Mouse (Mus musculus): ENCODE data around the gene Pnrc1. TPM values are rescaled to one million over a fixed set of nuclear protein-coding genes. Genes with fewer than 3 reads are reported as not detected.

Gene Pnrc1
- total and polyA plus RNA-seq, 3 experiments = 7.6 to 14.4 TPM; not detected in 1

- TF ChIP-seq ZNF384 (IDR thresholded peaks at IDR 0.05; ENCODE audit: low read depth, low read length) (no peak), JUND (IDR thresholded peaks at IDR 0.05; ENCODE audit: low read depth, low read length) (no peak), ZC3H11A (IDR thresholded peaks at IDR 0.05; ENCODE audit: low read depth, low read length) (no peak), USF2 (IDR thresholded peaks at IDR 0.05; ENCODE audit: borderline replicate concordance in 1 of 2, insufficient read depth in 1 of 2, low read depth in 1 of 2, low read length in 2 of 2) (no peak), TBP (IDR thresholded peaks at IDR 0.05; ENCODE audit: low read depth, low read length) (no peak), NRF1 (IDR thresholded peaks at IDR 0.05; ENCODE audit: insufficient read depth, low read depth, low read length, poor library complexity, severe bottlenecking) (no peak), EP300 (IDR thresholded peaks at IDR 0.05; ENCODE audit: low read depth in 1 of 2, low read length in 2 of 2) (no peak), KAT2A (conservative IDR thresholded peaks at IDR 0.05; ENCODE audit: low read depth, low read length) (no peak), POLR2A (IDR thresholded peaks at IDR 0.05; ENCODE audit: control insufficient read depth in 1 of 2, insufficient read depth in 1 of 2, low read depth in 1 of 2, low read length in 2 of 2, poor library complexity in 1 of 2) (no peak), TAL1 (IDR thresholded peaks at IDR 0.05; ENCODE audit: low read length) (no peak), CHD1 (IDR thresholded peaks at IDR 0.05; ENCODE audit: low read depth, low read length) (no peak), POLR2AphosphoS5 (IDR thresholded peaks at IDR 0.05; ENCODE audit: borderline replicate concordance, low read depth, low read length) (no peak), ZKSCAN1 (IDR thresholded peaks at IDR 0.05; ENCODE audit: low read depth, low read length) (no peak), ETS1 (IDR thresholded peaks at IDR 0.05; ENCODE audit: low read depth, low read length) (no peak), GABPA (IDR thresholded peaks at IDR 0.05; ENCODE audit: low read depth, low read length) (no peak), MAFK (IDR thresholded peaks at IDR 0.05; ENCODE audit: borderline replicate concordance, low read depth, low read length) (no peak), SIN3A (IDR thresholded peaks at IDR 0.05; ENCODE audit: low read length) (no peak), MEF2A (IDR thresholded peaks at IDR 0.05; ENCODE audit: extremely low read depth, insufficient replicate concordance, low read depth, low read length, poor library complexity, severe bottlenecking) (no peak)
- H3K9ac ChIP-seq (ENCODE audit: control insufficient read depth, low read depth, low read length, poor library complexity, severe bottlenecking) = no peak overlapping the region
- peaks cover 0 to 2% of the 10 kb centered on the region in 2 experiments; a peak in 2 of 4 replicates for H3K27me3 ChIP-seq (ENCODE audit: control insufficient read depth in 1 of 2, insufficient read depth in 2 of 2, low read length in 2 of 2)
- no peaks in the 10 kb centered on the region for H3K9me3 ChIP-seq (replicated peaks; ENCODE audit: insufficient read depth, low read length)
- no peaks in the 10 kb centered on the region for H3K4me1 ChIP-seq (ENCODE audit: control insufficient read depth in 1 of 2, insufficient read depth in 2 of 2, low read length in 2 of 2)
- no peaks in the 10 kb centered on the region for H3K79me2 ChIP-seq (ENCODE audit: control insufficient read depth, insufficient read depth, low read length, poor library complexity)
- DNase-seq (ENCODE audit: low read depth, low spot score) = no peak
- no peaks in the 10 kb centered on the region for H3K36me3 ChIP-seq (ENCODE audit: control insufficient read depth in 1 of 2, insufficient read depth in 2 of 2, low read length in 2 of 2)
- no peak overlapping the region for H3K4me3 ChIP-seq (ENCODE audit: control insufficient read depth in 1 of 2, insufficient read depth in 1 of 2, low read depth in 2 of 2, low read length in 2 of 2)
- no peak overlapping the region for H3K27ac ChIP-seq (ENCODE audit: control insufficient read depth, low read depth, low read length)
Measured at GRCm38 (mm10) chr4:33227164-33227563, 62.8 kb downstream of the Pnrc1 start.

GRCm38 (mm10) chr4:33224003-33224675, 65.8 kb downstream of the Pnrc1 start:
- no peak overlapping the region for H3K27ac ChIP-seq (ENCODE audit: control insufficient read depth, low read depth, low read length)
- H3K4me1 ChIP-seq (ENCODE audit: control insufficient read depth in 1 of 2, insufficient read depth in 2 of 2, low read length in 2 of 2) = no peaks in the 10 kb centered on the region
- no peaks in the 10 kb centered on the region for H3K9me3 ChIP-seq (replicated peaks; ENCODE audit: insufficient read depth, low read length)
- H3K36me3 ChIP-seq (ENCODE audit: control insufficient read depth in 1 of 2, insufficient read depth in 2 of 2, low read length in 2 of 2) = no peaks in the 10 kb centered on the region
- H3K27me3 ChIP-seq (ENCODE audit: control insufficient read depth in 1 of 2, insufficient read depth in 2 of 2, low read length in 2 of 2) = peaks cover 0 to 2% of the 10 kb centered on the region in 2 experiments; a peak in 2 of 4 replicates
- H3K4me3 ChIP-seq (ENCODE audit: control insufficient read depth in 1 of 2, insufficient read depth in 1 of 2, low read depth in 2 of 2, low read length in 2 of 2) = no peak overlapping the region
- no peak for DNase-seq (ENCODE audit: low read depth, low spot score)
- H3K79me2 ChIP-seq (ENCODE audit: control insufficient read depth, insufficient read depth, low read length, poor library complexity) = no peaks in the 10 kb centered on the region
- H3K9ac ChIP-seq (ENCODE audit: control insufficient read depth, low read depth, low read length, poor library complexity, severe bottlenecking) = no peak overlapping the region
- no peak for TF ChIP-seq MEF2A (IDR thresholded peaks at IDR 0.05; ENCODE audit: extremely low read depth, insufficient replicate concordance, low read depth, low read length, poor library complexity, severe bottlenecking)

Data from MEL (cell line).